Mouse (Mus musculus) adipocyte (in vitro differentiated cells): ENCODE results near the gene Pou1f1.
A peak's percentile ranks its signal among the peaks of the same experiment; 100 is the strongest.

ENCODE experiments used
- DNase-seq: peaks from one replicate; pipeline ENCODE4 v3.0.0-alpha.2; 2016; ENCODE audit warnings: low spot score

Pou1f1 gene

GRCm38 (mm10) chr16:65520211-65520610 is at the start of gene Pou1f1:
TSS of gene Pou1f1 (plus strand) at chr16:65520511.
- no peak for DNase-seq

- no peak for DNase-seq
Measured at GRCm38 (mm10) chr16:65470650-65471049, 49.7 kb upstream of the Pou1f1 start.

GRCm38 (mm10) chr16:65472472-65473001 is 47.8 kb upstream of the Pou1f1 start:
- DNase-seq, result peak; percentile 65

- no peak for DNase-seq
Measured at GRCm38 (mm10) chr16:65485726-65486125, 34.6 kb upstream of the Pou1f1 start.

- DNase-seq, result no peak
Measured at GRCm38 (mm10) chr16:65496030-65496429, 24.3 kb upstream of the Pou1f1 start.

- DNase-seq, result peak; percentile 77
Measured at GRCm38 (mm10) chr16:65497049-65497448, 23.3 kb upstream of the Pou1f1 start.

GRCm38 (mm10) chr16:65514223-65514622 is 6.1 kb upstream of the Pou1f1 start:
- no peak for DNase-seq

GRCm38 (mm10) chr16:65526004-65526403 is 5.7 kb downstream of the Pou1f1 start:
- DNase-seq, result no peak

GRCm38 (mm10) chr16:65526695-65527094 is 6.4 kb downstream of the Pou1f1 start:
- no peak for DNase-seq

- no peak for DNase-seq
Measured at GRCm38 (mm10) chr16:65529589-65529988, 9.3 kb downstream of the Pou1f1 start.

- no peak for DNase-seq
Measured at GRCm38 (mm10) chr16:65531663-65532062, 11.4 kb downstream of the Pou1f1 start.

GRCm38 (mm10) chr16:65533315-65533999 is 13.1 kb downstream of the Pou1f1 start:
- DNase-seq, result peak; percentile 68

GRCm38 (mm10) chr16:65543676-65544293 is 23.5 kb downstream of the Pou1f1 start:
- DNase-seq, result no peak

GRCm38 (mm10) chr16:65548960-65549359 is 28.6 kb downstream of the Pou1f1 start:
- DNase-seq, result no peak

GRCm38 (mm10) chr16:65550814-65551213 is 30.5 kb downstream of the Pou1f1 start:
- no peak for DNase-seq

GRCm38 (mm10) chr16:65554267-65554666 is 34.0 kb downstream of the Pou1f1 start:
- no peak for DNase-seq

- DNase-seq, result no peak
Measured at GRCm38 (mm10) chr16:65557369-65557768, 37.1 kb downstream of the Pou1f1 start.

- DNase-seq, result no peak
Measured at GRCm38 (mm10) chr16:65559591-65559990, 39.3 kb downstream of the Pou1f1 start.

- peak; percentile 10 for DNase-seq
Measured at GRCm38 (mm10) chr16:65560996-65561962, 41.0 kb downstream of the Pou1f1 start.

- DNase-seq, result peak; percentile 89
Measured at GRCm38 (mm10) chr16:65561963-65562863, 41.9 kb downstream of the Pou1f1 start, which contains the start of gene Chmp2b. TSS of gene Chmp2b (minus strand) at chr16:65562726.

- no peak for DNase-seq
Measured at GRCm38 (mm10) chr16:65562864-65563206, 42.5 kb downstream of the Pou1f1 start.
